Mouse (Mus musculus): ENCODE measurements at regions not wholly inside any gene's neighbourhood (a gene's known extent, or its start where the extent isn't known, plus 50 kb on each side); places are given as distances from the start of the nearest gene placed in this dataset.

- no peak for DNase-seq (ENCODE audit: extremely low read depth)
- no peak overlapping the region for H3K4me3 ChIP-seq (replicated peaks in 1 of 3; ENCODE audit: low read depth in 2 of 3, low read length in 2 of 3, poor library complexity in 1 of 3)
- no peak overlapping the region for H3K9ac ChIP-seq (ENCODE audit: insufficient read depth, low read depth)
- H3K9me3 ChIP-seq (replicated peaks; ENCODE audit: low read length), result no peaks in the 10 kb centered on the region
- dilution Hi-C loops (cut with MboI; ENCODE audit: extremely low pct_ligation_motif_present, extremely low pct_unique_long_range_greater_than_20kb, low sequenced_read_pairs) (no loop called here), in situ Hi-C loops (cut with MboI; ENCODE audit: low pct_ligation_motif_present, low pct_unique_long_range_greater_than_20kb, low sequenced_read_pairs) (no loop called here)
- no peak overlapping the region for H3K27ac ChIP-seq (ENCODE audit: insufficient read depth, low read depth)
- TF ChIP-seq TCF12 (IDR thresholded peaks at IDR 0.05; ENCODE audit: low read depth, low read length), result no peak
- no peak for TF ChIP-seq UBTF (IDR thresholded peaks at IDR 0.05; ENCODE audit: low read depth, low read length)
- TF ChIP-seq JUN (IDR thresholded peaks at IDR 0.05; ENCODE audit: insufficient read depth, low read depth, low read length), result no peak
- no peak for TF ChIP-seq POLR2A (IDR thresholded peaks at IDR 0.05; ENCODE audit: low read depth, low read length)
- TF ChIP-seq POLR2AphosphoS2 (IDR thresholded peaks at IDR 0.05; ENCODE audit: low read depth, low read length), result no peak
- no peak for TF ChIP-seq E2F4 (IDR thresholded peaks at IDR 0.05; ENCODE audit: insufficient replicate concordance, low read depth, low read length)
- TF ChIP-seq CTCF (conservative IDR thresholded peaks at IDR 0.05 in 1 of 2, IDR thresholded peaks at IDR 0.05 in 1 of 2; ENCODE audit: low read depth in 2 of 2, low read length in 2 of 2), result no peak
- TF ChIP-seq SMC3 (IDR thresholded peaks at IDR 0.05; ENCODE audit: low read depth, low read length), result no peak
- no peak for TF ChIP-seq ZMIZ1 (IDR thresholded peaks at IDR 0.05; ENCODE audit: low read depth, low read length)
- no peak for TF ChIP-seq RAD21 (IDR thresholded peaks at IDR 0.05; ENCODE audit: low read depth, low read length)
- TF ChIP-seq CHD1 (IDR thresholded peaks at IDR 0.05; ENCODE audit: low read depth, low read length), result no peak
- TF ChIP-seq MAZ (IDR thresholded peaks at IDR 0.05; ENCODE audit: low read depth, low read length), result no peak
- no peak for TF ChIP-seq SIN3A (IDR thresholded peaks at IDR 0.05; ENCODE audit: low read length)
- TF ChIP-seq ZNF384 (IDR thresholded peaks at IDR 0.05; ENCODE audit: low read depth, low read length), result no peak
- no peaks in the 10 kb centered on the region for H3K4me1 ChIP-seq (ENCODE audit: control insufficient read depth in 1 of 2, insufficient read depth in 2 of 2)
- no peaks in the 10 kb centered on the region for H3K27me3 ChIP-seq (replicated peaks)
- H3K79me2 ChIP-seq (replicated peaks; ENCODE audit: control insufficient read depth, extremely low read depth, insufficient read depth, poor library complexity, severe bottlenecking), result no peaks in the 10 kb centered on the region
- H3K4me2 ChIP-seq (ENCODE audit: insufficient read depth, low read depth, poor library complexity, severe bottlenecking), result no peak overlapping the region
- H3K36me3 ChIP-seq (replicated peaks in 1 of 2; ENCODE audit: control insufficient read depth in 1 of 2, insufficient read depth in 1 of 2, low read length in 1 of 2), result no peaks in the 10 kb centered on the region
Observed at GRCm38 (mm10) chr15:52176951-52177350, 1707.8 kb upstream of the Gm7489 start.

- H3K27me3 ChIP-seq (replicated peaks), result no peaks in the 10 kb centered on the region
- no peaks in the 10 kb centered on the region for H3K79me2 ChIP-seq (replicated peaks; ENCODE audit: control insufficient read depth, extremely low read depth, insufficient read depth, poor library complexity, severe bottlenecking)
- no peak for DNase-seq (ENCODE audit: extremely low read depth)
- no peaks in the 10 kb centered on the region for H3K9me3 ChIP-seq (replicated peaks; ENCODE audit: low read length)
- H3K36me3 ChIP-seq (replicated peaks in 1 of 2; ENCODE audit: control insufficient read depth in 1 of 2, insufficient read depth in 1 of 2, low read length in 1 of 2), result no peaks in the 10 kb centered on the region
- no peak overlapping the region for H3K4me3 ChIP-seq (replicated peaks in 1 of 3; ENCODE audit: low read depth in 2 of 3, low read length in 2 of 3, poor library complexity in 1 of 3)
- H3K4me2 ChIP-seq (ENCODE audit: insufficient read depth, low read depth, poor library complexity, severe bottlenecking), result no peak overlapping the region
- no peak for TF ChIP-seq CHD2 (IDR thresholded peaks at IDR 0.05; ENCODE audit: low read length)
- no peak for TF ChIP-seq ZKSCAN1 (IDR thresholded peaks at IDR 0.05; ENCODE audit: borderline replicate concordance, low read depth, low read length)
- TF ChIP-seq TCF12 (IDR thresholded peaks at IDR 0.05; ENCODE audit: low read depth, low read length), result no peak
- TF ChIP-seq POLR2A (IDR thresholded peaks at IDR 0.05; ENCODE audit: low read depth, low read length), result no peak
- TF ChIP-seq ELF1 (IDR thresholded peaks at IDR 0.05; ENCODE audit: low read depth, low read length), result no peak
- no peak for TF ChIP-seq JUND (conservative IDR thresholded peaks at IDR 0.05; ENCODE audit: low read depth, low read length)
- no peak overlapping the region for H3K27ac ChIP-seq (ENCODE audit: insufficient read depth, low read depth)
- dilution Hi-C loops (cut with MboI; ENCODE audit: extremely low pct_ligation_motif_present, extremely low pct_unique_long_range_greater_than_20kb, low sequenced_read_pairs) (no loop called here), in situ Hi-C loops (cut with MboI; ENCODE audit: low pct_ligation_motif_present, low pct_unique_long_range_greater_than_20kb, low sequenced_read_pairs) (no loop called here)
- H3K4me1 ChIP-seq (ENCODE audit: control insufficient read depth in 1 of 2, insufficient read depth in 2 of 2), result no peaks in the 10 kb centered on the region
- H3K9ac ChIP-seq (ENCODE audit: insufficient read depth, low read depth), result no peak overlapping the region
Observed at GRCm38 (mm10) chr15:52178668-52179067, 1706.0 kb upstream of the Gm7489 start.
